Mouse (Mus musculus): Measurements from ENCODE around the gene Insc. TPM values are rescaled to one million over a fixed set of nuclear protein-coding genes. Genes with fewer than 3 reads are reported as not detected.

Insc gene
- 0.89 and 0.92 TPM in 2 replicates for polyA plus RNA-seq (2012; rRNA removed; ENCODE audit: low replicate concordance)

GRCm38 (mm10) chr7:114743022-114743780, at the start of gene Insc:
Insc (plus strand) TSS chr7:114743694.

DNA sequence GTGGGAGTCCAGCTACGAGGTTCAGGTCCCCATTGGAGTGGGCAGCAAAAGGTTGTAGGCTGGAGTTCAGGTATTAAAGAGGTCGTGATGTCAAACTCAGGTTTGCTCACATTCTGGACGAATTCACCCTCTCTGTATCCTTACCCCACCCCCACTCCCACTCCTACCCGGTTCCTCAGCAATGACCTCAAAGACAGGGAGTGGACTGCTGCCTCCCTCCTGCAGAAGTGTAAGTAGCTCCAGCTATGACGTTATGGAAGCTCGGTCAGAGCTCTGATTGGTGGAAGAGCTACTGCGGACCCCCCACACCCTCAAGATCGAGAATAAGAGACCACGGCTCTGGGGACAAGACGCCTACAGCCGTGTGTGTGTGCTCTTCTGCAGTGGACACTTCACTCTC, 25.2 kb upstream of the Insc start, which contains the start of gene Calcb:
Calcb (plus strand) TSS at position 344 of the 400 bp plus-strand sequence.

Other genes with a start within 250 kb of the Insc start
- 0.81 and 0.86 TPM in 2 replicates for gene Cyp2r1, start 180.7 kb upstream of the Insc start, polyA plus RNA-seq (2012; rRNA removed; ENCODE audit: low replicate concordance)
- gene Calca, start 107.3 kb upstream of the Insc start, polyA plus RNA-seq (2012; rRNA removed; ENCODE audit: low replicate concordance) = 1.6 and 2.8 TPM in 2 replicates
- not detected in 2 replicates for gene Calcb, start 25.1 kb upstream of the Insc start, polyA plus RNA-seq (2012; rRNA removed; ENCODE audit: low replicate concordance)